Mouse (Mus musculus): ENCODE data around the gene Nfe2l1. TPM values are rescaled to one million over a fixed set of nuclear protein-coding genes. Genes with fewer than 3 reads are reported as not detected.
"Not testable (repeated sequence)": the region's sequence is repeated elsewhere in the genome, so short reads cannot be mapped to it uniquely, and the experiment has no call there.

Nfe2l1 gene
- polyA plus RNA-seq (2012; rRNA removed) = 120 and 137 TPM in 2 replicates

GRCm38 (mm10) chr11:96829813-96830538 is at the start of gene Nfe2l1:
Gene Nfe2l1, minus strand, starts transcription at chr11:96829968.
- peak; percentile 92 for DNase-seq (ENCODE audit: low spot score)

- DNase-seq (ENCODE audit: low spot score) = no peak
Observed at GRCm38 (mm10) chr11:96879359-96879758, 49.6 kb upstream of the Nfe2l1 start.

GRCm38 (mm10) chr11:96878715-96879114 is 48.9 kb upstream of the Nfe2l1 start:
- no peak for DNase-seq (ENCODE audit: low spot score)

- no peak for DNase-seq (ENCODE audit: low spot score)
Observed at GRCm38 (mm10) chr11:96877071-96877470, 47.3 kb upstream of the Nfe2l1 start.

- DNase-seq (ENCODE audit: low spot score) = no peak
Observed at GRCm38 (mm10) chr11:96876300-96877040, 46.7 kb upstream of the Nfe2l1 start.

- DNase-seq (ENCODE audit: low spot score) = no peak
Observed at GRCm38 (mm10) chr11:96875745-96876144, 46.0 kb upstream of the Nfe2l1 start.

- no peak for DNase-seq (ENCODE audit: low spot score)
Observed at GRCm38 (mm10) chr11:96875270-96875669, 45.5 kb upstream of the Nfe2l1 start.

GRCm38 (mm10) chr11:96873601-96874140 is 43.9 kb upstream of the Nfe2l1 start:
- no peak for DNase-seq (ENCODE audit: low spot score)

GRCm38 (mm10) chr11:96872441-96873379 is 42.9 kb upstream of the Nfe2l1 start:
- DNase-seq (ENCODE audit: low spot score) = no peak

GRCm38 (mm10) chr11:96867149-96867548 is 37.4 kb upstream of the Nfe2l1 start:
- no peak for DNase-seq (ENCODE audit: low spot score)

- DNase-seq (ENCODE audit: low spot score) = no peak
Observed at GRCm38 (mm10) chr11:96863206-96863995, 33.6 kb upstream of the Nfe2l1 start.

- DNase-seq (ENCODE audit: low spot score) = no peak
Observed at GRCm38 (mm10) chr11:96862534-96862933, 32.8 kb upstream of the Nfe2l1 start.

GRCm38 (mm10) chr11:96861878-96862289 is 32.1 kb upstream of the Nfe2l1 start:
- DNase-seq (ENCODE audit: low spot score) = peak; percentile 94

GRCm38 (mm10) chr11:96861446-96861845 is 31.7 kb upstream of the Nfe2l1 start:
- DNase-seq (ENCODE audit: low spot score) = no peak

- DNase-seq (ENCODE audit: low spot score) = peak; percentile 61
Observed at GRCm38 (mm10) chr11:96860564-96860963, 30.8 kb upstream of the Nfe2l1 start.

- no peak for DNase-seq (ENCODE audit: low spot score)
Observed at GRCm38 (mm10) chr11:96859635-96860034, 29.9 kb upstream of the Nfe2l1 start.

- DNase-seq (ENCODE audit: low spot score) = no peak
Observed at GRCm38 (mm10) chr11:96857446-96857845, 27.7 kb upstream of the Nfe2l1 start.

GRCm38 (mm10) chr11:96849681-96850467 is 20.1 kb upstream of the Nfe2l1 start, which contains the start of gene Copz2:
Gene Copz2, plus strand, starts transcription at chr11:96849870.
- peak; percentile 65 for DNase-seq (ENCODE audit: low spot score)

- not testable (repeated sequence) for DNase-seq (ENCODE audit: low spot score)
Observed at GRCm38 (mm10) chr11:96849145-96849544, 19.4 kb upstream of the Nfe2l1 start.

- no peak for DNase-seq (ENCODE audit: low spot score)
Observed at GRCm38 (mm10) chr11:96848694-96849093, 18.9 kb upstream of the Nfe2l1 start.
